Mouse (Mus musculus) liver, embryonic 11.5 days (tissue): ENCODE results near the gene Coro2a. TPM values are rescaled to one million over a fixed set of nuclear protein-coding genes. Genes with fewer than 3 reads are reported as not detected.
A peak's percentile ranks its signal among the peaks of the same experiment; 100 is the strongest.
"Not testable (repeated sequence)": the region's sequence is repeated elsewhere in the genome, so short reads cannot be mapped to it uniquely, and the experiment has no call there.

Source experiments
- ATAC-seq: fragments of 200-750 bp; cut with Nextera tagmentation; replicated peaks from 2 replicates; pipeline ENCODE4 v1.8.0; 2017; ENCODE audit warnings: moderate number of reproducible peaks, mild to moderate bottlenecking, moderate TSS enrichment, moderate library complexity; ENCODE audit not compliant: low FRiP score
- DNase-seq: peaks from one replicate; pipeline ENCODE4 v3.0.0-alpha.2; 2017; ENCODE audit warnings: low spot score
- H3K27ac ChIP-seq: fragments of 300-500 bp; sonication (generic); 2 replicates; pipeline ENCODE4 v1.5.1; 2014; ENCODE audit warnings: mild to moderate bottlenecking, low read depth, low read length, control low read depth
- H3K27me3 ChIP-seq: fragments of 300-500 bp; sonication (generic); replicated peaks from 2 replicates; pipeline ENCODE4 v1.6.1; 2014; ENCODE audit warnings: low read length, mixed read lengths; ENCODE audit not compliant: control insufficient read depth, insufficient read depth
- H3K36me3 ChIP-seq: fragments of 300-500 bp; sonication (generic); 2 replicates; pipeline ENCODE4 v1.6.1; 2014; ENCODE audit warnings: mild to moderate bottlenecking, low read length, moderate library complexity, mixed read lengths; ENCODE audit not compliant: control insufficient read depth, insufficient read depth
- H3K4me1 ChIP-seq: fragments of 300-500 bp; sonication (generic); replicated peaks from 2 replicates; pipeline ENCODE4 v1.6.1; 2014; ENCODE audit warnings: low read length, mixed read lengths; ENCODE audit not compliant: control insufficient read depth, insufficient read depth
- H3K4me2 ChIP-seq: fragments of 300-500 bp; sonication (generic); 2 replicates; pipeline ENCODE4 v1.6.1; 2014; ENCODE audit warnings: mild to moderate bottlenecking, control low read depth, moderate library complexity
- H3K4me3 ChIP-seq: fragments of 300-500 bp; sonication (generic); 2 replicates; pipeline ENCODE4 v1.5.1; 2014; ENCODE audit warnings: low read depth, low read length, control low read depth
- H3K9ac ChIP-seq: fragments of 300-500 bp; sonication (generic); 2 replicates; pipeline ENCODE4 v1.6.1; 2014; ENCODE audit warnings: low read depth, low read length, control low read depth
- H3K9me3 ChIP-seq: fragments of 300-500 bp; sonication (generic); 2 replicates; pipeline ENCODE4 v1.6.1; 2016; ENCODE audit warnings: low read length, inconsistent platforms, mixed read lengths; ENCODE audit not compliant: control insufficient read depth
- WGBS: fragments of 180-500 bp; shearing (Covaris S2); extraction: QIAGEN DNeasy Blood & Tissue Kit; methylation state at CpG from one replicate; pipeline ENCODE4 v1.1.7; 2014; 5-methylcytosine and 5-hydroxymethylcytosine counted together
- polyA plus RNA-seq: library from polyadenylated mRNA; unstranded; fragments of >200 nt; fragmentation: Nextera tagmentation; extraction: Ambion mirVana; gene quantifications from 2 replicates; pipeline ENCODE4 v1.2.1, GENCODE M21; 2014

The Coro2a gene
- polyA plus RNA-seq, 1 experiment from 2014 or later, result 4.8 TPM

DNA sequence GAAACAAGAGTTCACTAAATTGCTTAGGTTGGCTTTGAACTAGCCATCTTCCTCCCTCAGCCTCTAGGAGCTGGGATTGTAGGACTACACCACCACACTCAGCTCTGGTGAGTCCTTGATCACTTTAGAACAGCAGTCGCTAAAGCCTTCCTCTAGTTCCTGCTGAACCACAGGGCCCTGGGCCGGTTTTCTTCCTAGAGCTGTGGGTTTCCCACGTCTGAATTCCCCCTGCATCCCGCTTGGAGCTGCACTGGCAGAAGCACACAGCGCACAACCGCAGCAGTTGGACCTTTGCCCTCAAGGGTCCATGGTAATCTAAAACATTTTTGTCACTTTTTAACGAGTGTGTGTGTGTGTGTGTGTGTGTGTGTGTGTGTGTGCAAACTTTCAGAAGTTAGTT is 702 bp upstream of the Coro2a start:
- Histone ChIP-seq H3K27me3 (peaks cover 26% of the 10 kb centered on the region), H3K4me1 (peaks cover 9% of the 10 kb centered on the region; the same call in 1 of the 2 replicates), H3K36me3 (no peaks in the 10 kb centered on the region), H3K4me3 (no peak overlapping the region), H3K27ac (no peak overlapping the region), H3K4me2 (peak overlapping the region; percentile 96), H3K9me3 (no peaks in the 10 kb centered on the region), H3K9ac (no peak overlapping the region)
- DNase-seq (no peak), ATAC-seq (no peak)
- 49% methylated on average over 7 of the region's 7 CpGs for WGBS

- Histone ChIP-seq H3K27ac (no peak overlapping the region), H3K9ac (peak overlapping the region; percentile 63), H3K4me2 (peak overlapping the region; percentile 96), H3K4me3 (peak overlapping the region; percentile 64), H3K36me3 (no peaks in the 10 kb centered on the region), H3K4me1 (peaks cover 9% of the 10 kb centered on the region; the same call in 1 of the 2 replicates), H3K9me3 (no peaks in the 10 kb centered on the region), H3K27me3 (peaks cover 26% of the 10 kb centered on the region)
- WGBS, result 1% methylated on average over 42 of the region's 52 CpGs
- ATAC-seq (peak; percentile 17; the same call in 1 of the 2 replicates), DNase-seq (peak; percentile 53)
Observed at GRCm38 (mm10) chr4:46601258-46601843, 651 bp downstream of the Coro2a start.

GRCm38 (mm10) chr4:46600473-46601257 is 1.3 kb downstream of the Coro2a start:
- no peaks in the 10 kb centered on the region for H3K9me3 ChIP-seq
- H3K4me1 ChIP-seq, result peaks cover 9% of the 10 kb centered on the region; the same call in 1 of the 2 replicates
- no peak for DNase-seq
- no peaks in the 10 kb centered on the region for H3K36me3 ChIP-seq
- H3K4me3 ChIP-seq, result peak overlapping the region; percentile 64
- no peak for ATAC-seq
- 0 out of 2 replicates have a peak overlapping the region, but pooled peaks have one; percentile 63 for H3K9ac ChIP-seq
- H3K4me2 ChIP-seq, result peak overlapping the region; percentile 96
- no peak overlapping the region for H3K27ac ChIP-seq
- 36% methylated on average over 20 of the region's 20 CpGs for WGBS
- H3K27me3 ChIP-seq, result peaks cover 26% of the 10 kb centered on the region

- H3K36me3 ChIP-seq, H3K9ac ChIP-seq, H3K4me3 ChIP-seq, ATAC-seq, H3K4me1 ChIP-seq, H3K4me2 ChIP-seq, H3K27ac ChIP-seq, H3K9me3 ChIP-seq, DNase-seq: not testable (repeated sequence)
- WGBS, result 73% methylated on average over 11 of the region's 12 CpGs
- H3K27me3 ChIP-seq, result peaks cover 26% of the 10 kb centered on the region
Observed at GRCm38 (mm10) chr4:46599609-46600008, 2.4 kb downstream of the Coro2a start.

DNA sequence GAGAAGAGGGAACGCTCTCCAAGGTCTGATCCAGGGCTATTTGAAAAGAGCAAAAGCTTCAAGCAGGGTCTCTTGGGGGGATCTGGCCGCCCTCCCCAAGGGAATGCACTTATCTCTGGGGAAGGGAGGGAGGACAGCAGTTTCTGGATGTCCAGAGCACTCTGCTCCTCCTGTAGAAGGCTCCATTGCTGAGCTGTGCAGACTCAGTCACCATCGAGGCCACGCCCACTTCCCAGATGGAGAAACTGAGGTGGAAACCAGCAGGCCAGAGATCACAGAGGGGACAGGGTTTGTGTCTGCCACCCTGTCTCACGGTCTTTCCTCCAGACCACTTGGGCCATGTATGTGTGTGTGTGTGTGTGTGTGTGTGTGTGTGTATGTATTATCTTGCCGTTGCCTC is 3.0 kb downstream of the Coro2a start:
- Histone ChIP-seq H3K9me3 (no peaks in the 10 kb centered on the region), H3K36me3 (no peaks in the 10 kb centered on the region), H3K27ac (no peak overlapping the region), H3K4me3 (no peak overlapping the region), H3K4me2 (no peak overlapping the region), H3K27me3 (peaks cover 26% of the 10 kb centered on the region), H3K9ac (no peak overlapping the region), H3K4me1 (peaks cover 9% of the 10 kb centered on the region; the same call in 1 of the 2 replicates)
- 59% methylated on average over 6 of the region's 6 CpGs for WGBS
- no peak for DNase-seq
- no peak for ATAC-seq

- H3K4me3 ChIP-seq, result no peak overlapping the region
- ATAC-seq (no peak), DNase-seq (no peak)
- WGBS, result 34% methylated on average over 10 of the region's 10 CpGs
- no peak overlapping the region for H3K9ac ChIP-seq
- H3K36me3 ChIP-seq, result no peaks in the 10 kb centered on the region
- H3K27me3 ChIP-seq, result peaks cover 26% of the 10 kb centered on the region
- H3K9me3 ChIP-seq, result no peaks in the 10 kb centered on the region
- no peak overlapping the region for H3K27ac ChIP-seq
- peak overlapping the region; percentile 9 for H3K4me2 ChIP-seq
- H3K4me1 ChIP-seq, result peaks cover 9% of the 10 kb centered on the region; the same call in 1 of the 2 replicates
Observed at GRCm38 (mm10) chr4:46598111-46598510, 3.9 kb downstream of the Coro2a start.

- H3K27me3 ChIP-seq, result peaks cover 26% of the 10 kb centered on the region
- no peak overlapping the region for H3K27ac ChIP-seq
- DNase-seq, result no peak
Observed at GRCm38 (mm10) chr4:46597286-46597961, 4.6 kb downstream of the Coro2a start.

GRCm38 (mm10) chr4:46596398-46596797 is 5.6 kb downstream of the Coro2a start:
- 66% methylated on average over 6 of the region's 6 CpGs for WGBS
- Histone ChIP-seq H3K36me3 (no peaks in the 10 kb centered on the region), H3K4me1 (peaks cover 9% of the 10 kb centered on the region), H3K4me2 (no peak overlapping the region), H3K4me3 (no peak overlapping the region), H3K27ac (no peak overlapping the region), H3K27me3 (peaks cover 18% of the 10 kb centered on the region), H3K9ac (no peak overlapping the region), H3K9me3 (no peaks in the 10 kb centered on the region)
- DNase-seq (no peak), ATAC-seq (no peak)

More at GRCm38 (mm10) chr4:46597286-46597961, 4.6 kb downstream of the Coro2a start:
- H3K36me3 ChIP-seq, result no peaks in the 10 kb centered on the region
- peaks cover 6% of the 10 kb centered on the region for H3K4me1 ChIP-seq
- WGBS, result 49% methylated on average over 11 of the region's 11 CpGs
- no peaks in the 10 kb centered on the region for H3K9me3 ChIP-seq
- no peak overlapping the region for H3K4me3 ChIP-seq
- ATAC-seq, result no peak
- H3K9ac ChIP-seq, result no peak overlapping the region
- peak overlapping the region; percentile 2; the same call in 1 of the 2 replicates for H3K4me2 ChIP-seq
